Mouse (Mus musculus) kidney, postnatal 0 days (tissue): ENCODE measurements around the gene Zfp384. TPM values are rescaled to one million over a fixed set of nuclear protein-coding genes. Genes with fewer than 3 reads are reported as not detected.

Source experiments
- ATAC-seq: fragments of 200-750 bp; cut with Nextera tagmentation; replicated peaks from 2 replicates; pipeline ENCODE4 v1.8.0; 2017; ENCODE audit warnings: low read depth, moderate number of reproducible peaks, moderate TSS enrichment, moderate library complexity; ENCODE audit not compliant: low FRiP score
- DNase-seq: peaks from one replicate; pipeline ENCODE4 v3.0.0-alpha.2; 2016; ENCODE audit warnings: low spot score
- H3K27ac ChIP-seq: fragments of 300-500 bp; sonication (generic); 2 replicates; pipeline ENCODE4 v1.5.1; 2014; ENCODE audit warnings: mild to moderate bottlenecking
- H3K27me3 ChIP-seq: fragments of 300-500 bp; sonication (generic); 2 replicates; pipeline ENCODE4 v1.6.1; 2014; ENCODE audit warnings: low read length, mixed read lengths; ENCODE audit not compliant: insufficient read depth
- H3K36me3 ChIP-seq: fragments of 300-500 bp; sonication (generic); 2 replicates; pipeline ENCODE4 v1.6.1; 2014; ENCODE audit warnings: low read length, mixed read lengths; ENCODE audit not compliant: insufficient read depth
- H3K4me1 ChIP-seq: fragments of 300-500 bp; sonication (generic); replicated peaks from 2 replicates; pipeline ENCODE4 v1.6.1; 2014; ENCODE audit warnings: antibody characterized with exemption, low read length, mixed read lengths; ENCODE audit not compliant: insufficient read depth
- H3K4me2 ChIP-seq: fragments of 300-500 bp; sonication (generic); 2 replicates; pipeline ENCODE4 v1.6.1; 2014; ENCODE audit warnings: mild to moderate bottlenecking, low read length, moderate library complexity, mixed read lengths
- H3K4me3 ChIP-seq: fragments of 300-500 bp; sonication (generic); replicated peaks from 2 replicates; pipeline ENCODE4 v1.5.1; 2014; ENCODE audit warnings: low read depth, low read length
- H3K9ac ChIP-seq: fragments of 300-500 bp; sonication (generic); 2 replicates; pipeline ENCODE4 v1.6.1; 2014; ENCODE audit warnings: low read depth, low read length
- H3K9me3 ChIP-seq: fragments of 300-500 bp; sonication (generic); replicated peaks from 2 replicates; pipeline ENCODE4 v1.6.1; 2016; ENCODE audit warnings: low read length, inconsistent platforms, mixed read lengths
- CTCF ChIP-seq: IDR thresholded peaks from 2 replicates; pipeline ENCODE4 v1.5.1; 2016; ENCODE audit warnings: antibody characterized with exemption, low read depth, mild to moderate bottlenecking, moderate library complexity
- WGBS: fragments of 180-500 bp; shearing (Covaris S2); extraction: QIAGEN DNeasy Blood & Tissue Kit; methylation state at CpG from one replicate; pipeline ENCODE4 v1.1.7; 2014; 5-methylcytosine and 5-hydroxymethylcytosine counted together
- polyA plus RNA-seq: library from polyadenylated mRNA; unstranded; fragments of >200 nt; fragmentation: Nextera tagmentation; extraction: Ambion mirVana; gene quantifications from 2 replicates; pipeline ENCODE4 v1.2.1, GENCODE M21; 2015

Zfp384 gene
- polyA plus RNA-seq, 1 experiment from 2014 or later: 11.3 TPM

DNA sequence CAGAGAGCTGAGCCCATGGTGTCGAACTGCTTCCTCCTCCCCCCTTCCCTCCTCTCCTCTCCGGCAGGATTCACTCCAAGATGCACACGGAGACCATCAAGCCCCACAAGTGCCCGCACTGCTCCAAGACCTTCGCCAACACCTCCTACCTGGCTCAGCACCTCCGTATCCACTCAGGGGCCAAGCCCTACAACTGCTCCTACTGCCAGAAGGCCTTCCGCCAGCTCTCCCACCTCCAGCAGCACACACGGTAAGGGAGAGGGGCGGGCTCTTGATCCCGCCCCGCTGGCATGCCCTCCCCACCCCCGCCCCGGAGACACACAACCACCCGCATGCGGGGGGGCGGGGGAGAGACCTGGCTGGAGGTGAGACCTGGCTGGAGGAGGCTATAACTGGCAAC lies 22.7 kb downstream of the Zfp384 start:
- DNase-seq: no peak

GRCm38 (mm10) chr6:125038666-125039065 lies 29.7 kb downstream of the Zfp384 start:
- TF ChIP-seq CTCF: no peak
- H3K4me2 ChIP-seq: peak overlapping the region; percentile 60
- H3K9ac ChIP-seq: peak overlapping the region; percentile 32; the same call in 1 of the 2 replicates
- peak overlapping the region; percentile 78; the same call in 1 of the 2 replicates for H3K4me3 ChIP-seq
- DNase-seq (no peak), ATAC-seq (no peak)
- peaks cover 12% of the 10 kb centered on the region; the same call in 1 of the 2 replicates for H3K4me1 ChIP-seq
- peaks cover 21% of the 10 kb centered on the region for H3K36me3 ChIP-seq
- H3K27ac ChIP-seq: peak overlapping the region; percentile 67
- 90% methylated on average over 4 of the region's 4 CpGs for WGBS
- no peaks in the 10 kb centered on the region for H3K9me3 ChIP-seq
- H3K27me3 ChIP-seq: no peaks in the 10 kb centered on the region

More for the DNA sequence above, 22.7 kb downstream of the Zfp384 start:
- H3K4me2 ChIP-seq: no peak overlapping the region
- WGBS: 91% methylated on average over 16 of the region's 16 CpGs
- no peak overlapping the region for H3K9ac ChIP-seq
- H3K4me3 ChIP-seq: no peak overlapping the region
- H3K9me3 ChIP-seq: no peaks in the 10 kb centered on the region
- no peaks in the 10 kb centered on the region for H3K27me3 ChIP-seq
- H3K36me3 ChIP-seq: peaks cover 52% of the 10 kb centered on the region
- no peak for TF ChIP-seq CTCF
- no peak overlapping the region for H3K27ac ChIP-seq
- H3K4me1 ChIP-seq: no peaks in the 10 kb centered on the region
- no peak for ATAC-seq

DNA sequence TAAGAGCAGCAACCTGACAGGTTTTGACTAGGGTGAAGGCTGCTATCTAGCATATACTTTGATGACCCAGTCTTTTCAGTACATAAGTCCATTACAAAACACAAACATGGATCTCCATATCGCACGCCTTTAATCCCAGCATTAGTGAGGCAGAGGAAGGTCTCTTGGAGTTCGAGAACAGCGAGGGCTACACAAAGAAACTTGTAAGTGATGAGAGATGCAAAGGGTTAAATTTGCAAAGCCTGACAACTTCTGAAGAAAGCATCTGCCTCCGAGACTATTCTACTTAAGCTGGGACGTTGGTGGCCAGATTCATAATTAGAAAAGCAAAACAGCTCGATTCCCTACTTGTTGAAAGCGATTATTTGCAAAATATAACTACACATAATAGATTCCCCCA lies 30.2 kb downstream of the Zfp384 start:
- Histone ChIP-seq H3K27ac (peak overlapping the region; percentile 67), H3K9ac (peak overlapping the region; percentile 32; the same call in 1 of the 2 replicates), H3K36me3 (peaks cover 21% of the 10 kb centered on the region), H3K4me2 (peak overlapping the region; percentile 60), H3K4me1 (peaks cover 12% of the 10 kb centered on the region; the same call in 1 of the 2 replicates), H3K9me3 (no peaks in the 10 kb centered on the region), H3K27me3 (no peaks in the 10 kb centered on the region), H3K4me3 (peak overlapping the region; percentile 78)
- ATAC-seq (peak; percentile 7; the same call in 1 of the 2 replicates), DNase-seq (no peak)
- TF ChIP-seq CTCF: no peak
- 4% methylated on average over 8 of the region's 8 CpGs for WGBS

GRCm38 (mm10) chr6:125039533-125040153 lies 30.7 kb downstream of the Zfp384 start, which contains the start of gene Ing4:
Ing4 (plus strand) TSS chr6:125039760.
- Histone ChIP-seq H3K9me3 (no peaks in the 10 kb centered on the region), H3K36me3 (peaks cover 23% of the 10 kb centered on the region), H3K4me3 (peak within 1 kb of the TSS; percentile 78), H3K9ac (peak within 1 kb of the TSS; percentile 80), H3K27me3 (no peaks in the 10 kb centered on the region), H3K27ac (peak within 1 kb of the TSS; percentile 67), H3K4me2 (peak within 1 kb of the TSS; percentile 75), H3K4me1 (peaks cover 12% of the 10 kb centered on the region; the same call in 1 of the 2 replicates)
- DNase-seq (peak; percentile 99), ATAC-seq (peak; percentile 92)
- no peak for TF ChIP-seq CTCF
- under 1% methylated on average over 26 of the region's 26 CpGs for WGBS

DNA sequence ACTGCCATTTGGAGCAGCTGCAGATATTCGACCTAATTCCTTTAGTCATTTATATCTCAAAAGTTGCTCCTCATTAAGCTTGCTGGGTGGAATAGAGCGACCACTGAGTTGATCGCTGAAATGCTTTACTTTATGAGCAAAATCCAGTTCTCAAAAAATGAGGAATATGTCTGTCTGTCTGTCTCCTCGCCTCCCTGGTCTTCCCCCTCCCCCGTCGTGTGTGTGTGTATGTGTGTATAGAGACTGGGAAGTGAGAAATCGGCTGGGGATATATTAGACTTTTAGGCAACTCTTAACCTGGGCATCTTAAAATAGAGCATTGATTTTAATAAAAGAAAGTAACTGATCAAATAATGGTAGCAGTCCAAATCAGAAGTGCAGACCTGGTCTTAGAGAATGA lies 31.3 kb downstream of the Zfp384 start:
- Histone ChIP-seq H3K27me3 (no peaks in the 10 kb centered on the region), H3K4me1 (peaks cover 12% of the 10 kb centered on the region; the same call in 1 of the 2 replicates), H3K4me3 (peak overlapping the region; percentile 78), H3K9me3 (no peaks in the 10 kb centered on the region), H3K9ac (peak overlapping the region; percentile 80), H3K36me3 (peaks cover 23% of the 10 kb centered on the region), H3K4me2 (peak overlapping the region; percentile 75), H3K27ac (peak overlapping the region; percentile 67)
- ATAC-seq: no peak
- WGBS: 18% methylated on average over 7 of the region's 7 CpGs
- no peak for DNase-seq
- TF ChIP-seq CTCF: no peak

GRCm38 (mm10) chr6:125041047-125041446 lies 32.1 kb downstream of the Zfp384 start:
- no peaks in the 10 kb centered on the region for H3K27me3 ChIP-seq
- H3K27ac ChIP-seq: no peak overlapping the region
- no peak overlapping the region for H3K4me3 ChIP-seq
- H3K9me3 ChIP-seq: no peaks in the 10 kb centered on the region
- 74% methylated on average over 7 of the region's 7 CpGs for WGBS
- peaks cover 12% of the 10 kb centered on the region; the same call in 1 of the 2 replicates for H3K4me1 ChIP-seq
- DNase-seq (no peak), ATAC-seq (no peak)
- peaks cover 15% of the 10 kb centered on the region for H3K36me3 ChIP-seq
- no peak for TF ChIP-seq CTCF
- H3K9ac ChIP-seq: no peak overlapping the region
- H3K4me2 ChIP-seq: no peak overlapping the region
